Mouse (Mus musculus) forebrain, embryonic 15.5 days (tissue): Measurements from ENCODE around the gene 2210017I01Rik. TPM values are rescaled to one million over a fixed set of nuclear protein-coding genes. Genes with fewer than 3 reads are reported as not detected.

ENCODE experiments used
- ATAC-seq: fragments of 200-750 bp; cut with Nextera tagmentation; replicated peaks from 2 replicates; pipeline ENCODE4 v1.8.0; 2017; ENCODE audit warnings: mild to moderate bottlenecking, moderate TSS enrichment, moderate library complexity
- H3K27ac ChIP-seq: fragments of 300-500 bp; sonication (generic); replicated peaks from 2 replicates; pipeline ENCODE4 v1.5.1; 2015; ENCODE audit warnings: mild to moderate bottlenecking, inconsistent platforms
- H3K27me3 ChIP-seq: fragments of 300-500 bp; sonication (generic); 2 replicates; pipeline ENCODE4 v1.6.1; 2015; ENCODE audit warnings: inconsistent platforms
- H3K36me3 ChIP-seq: fragments of 300-500 bp; sonication (generic); 2 replicates; pipeline ENCODE4 v1.6.1; 2015; ENCODE audit warnings: mild to moderate bottlenecking, inconsistent platforms
- H3K4me1 ChIP-seq: fragments of 300-500 bp; sonication (generic); 2 replicates; pipeline ENCODE4 v1.6.1; 2015; ENCODE audit warnings: inconsistent platforms
- H3K4me2 ChIP-seq: fragments of 300-500 bp; sonication (generic); replicated peaks from 2 replicates; pipeline ENCODE4 v1.6.1; 2015; ENCODE audit warnings: mild to moderate bottlenecking, inconsistent platforms
- H3K4me3 ChIP-seq: fragments of 300-500 bp; sonication (generic); 2 replicates; pipeline ENCODE4 v1.5.1; 2015; ENCODE audit warnings: mild to moderate bottlenecking, inconsistent platforms
- H3K9ac ChIP-seq: fragments of 300-500 bp; sonication (generic); replicated peaks from 2 replicates; pipeline ENCODE4 v1.6.1; 2015; ENCODE audit warnings: mild to moderate bottlenecking, inconsistent platforms
- H3K9me3 ChIP-seq: fragments of 300-500 bp; sonication (generic); 2 replicates; pipeline ENCODE4 v1.6.1; 2016; ENCODE audit warnings: inconsistent platforms
- WGBS: fragments of 180-500 bp; shearing (Covaris S2); methylation state at CpG from one replicate; pipeline ENCODE4 v1.1.7; 2015; ENCODE audit warnings: mixed read lengths; 5-methylcytosine and 5-hydroxymethylcytosine counted together
- polyA plus RNA-seq: library from polyadenylated mRNA; unstranded; fragments of >200 nt; fragmentation: Nextera tagmentation; extraction: Ambion mirVana; gene quantifications from 2 replicates; pipeline ENCODE4 v1.2.1, GENCODE M21; 2015

2210017I01Rik gene
- polyA plus RNA-seq, 1 experiment from 2014 or later = not detected

DNA sequence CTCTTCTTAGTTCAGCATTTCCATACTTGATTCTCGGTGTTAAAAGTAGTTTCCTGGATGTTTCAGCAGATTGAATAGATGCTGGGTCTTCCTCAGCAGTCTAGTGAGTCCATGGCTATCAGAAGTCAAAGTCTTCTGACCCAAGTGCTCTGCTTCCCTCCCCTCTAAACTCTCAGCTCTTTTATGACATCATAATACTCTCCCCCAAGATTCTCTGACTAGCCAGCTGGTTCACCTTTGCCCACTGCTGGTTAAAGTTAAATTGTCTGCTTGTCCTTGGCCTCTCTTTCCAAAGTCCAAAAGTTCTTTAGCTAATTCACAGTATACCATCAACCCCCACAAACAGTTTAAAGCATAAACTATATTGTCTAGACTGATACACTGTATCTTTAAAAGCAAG, 18.4 kb downstream of the 2210017I01Rik start, which contains the start of gene Smcp:
Smcp (minus strand) TSS at position 140 of the 400 bp plus-strand sequence.
- no peaks in the 10 kb centered on the region for H3K4me1 ChIP-seq

DNA sequence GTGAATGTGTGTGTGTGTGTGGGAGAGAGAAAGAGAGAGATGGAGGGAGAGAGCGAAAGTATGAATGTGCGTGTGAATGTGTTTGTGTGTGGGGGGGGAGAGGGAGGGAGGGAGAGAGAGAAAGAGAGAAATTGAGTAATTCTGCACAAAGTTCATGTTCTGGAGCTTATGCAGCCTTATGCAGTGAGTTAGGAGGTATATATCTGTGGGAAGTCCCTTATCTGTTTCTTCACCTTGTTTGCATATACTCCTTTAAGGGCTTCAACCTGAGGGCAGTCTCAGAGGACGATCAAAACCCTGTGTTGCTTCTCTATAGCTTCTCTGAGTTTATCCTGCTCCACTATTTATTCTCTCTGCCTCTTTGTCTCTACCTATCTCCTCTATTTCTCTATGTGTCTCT, 20.1 kb downstream of the 2210017I01Rik start:
- Histone ChIP-seq H3K36me3 (no peaks in the 10 kb centered on the region), H3K4me1 (no peaks in the 10 kb centered on the region), H3K27me3 (no peaks in the 10 kb centered on the region), H3K27ac (no peak overlapping the region), H3K9me3 (no peaks in the 10 kb centered on the region), H3K4me2 (no peak overlapping the region), H3K4me3 (no peak overlapping the region), H3K9ac (no peak overlapping the region)
- 85% methylated on average over 3 of the region's 3 CpGs for WGBS
- no peak for ATAC-seq

More for the DNA sequence above, 18.4 kb downstream of the 2210017I01Rik start, which contains the start of gene Smcp:
- H3K4me3 ChIP-seq = no peak within 1 kb of the TSS
- no peaks in the 10 kb centered on the region for H3K36me3 ChIP-seq
- H3K9ac ChIP-seq = no peak within 1 kb of the TSS
- WGBS = 81% methylated on average over 1 of the region's 1 CpGs
- H3K27ac ChIP-seq = no peak within 1 kb of the TSS
- ATAC-seq = no peak
- no peaks in the 10 kb centered on the region for H3K27me3 ChIP-seq
- H3K4me2 ChIP-seq = no peak within 1 kb of the TSS
- H3K9me3 ChIP-seq = no peaks in the 10 kb centered on the region

DNA sequence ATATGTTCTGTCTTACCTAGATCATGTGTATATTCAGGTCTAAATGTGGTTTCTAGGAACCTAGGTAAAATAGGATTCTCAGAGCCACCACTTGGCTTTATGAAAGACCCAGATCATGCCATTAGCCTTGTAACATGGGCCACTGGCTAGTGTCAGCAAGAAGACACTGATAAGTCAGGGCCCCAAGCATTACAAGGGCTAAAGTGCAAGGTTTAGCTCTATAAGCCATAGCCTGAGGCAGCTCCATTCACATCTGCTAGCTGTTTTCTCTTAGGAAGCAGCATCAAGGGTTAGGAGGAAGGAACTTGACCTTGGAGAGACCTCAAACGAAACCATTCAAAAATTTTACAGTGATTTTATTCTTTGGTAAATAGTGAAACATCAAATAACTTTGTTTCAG, 22.2 kb downstream of the 2210017I01Rik start:
- WGBS = 85% methylated on average over 1 of the region's 1 CpGs
- Histone ChIP-seq H3K4me2 (no peak overlapping the region), H3K9me3 (no peaks in the 10 kb centered on the region), H3K36me3 (no peaks in the 10 kb centered on the region), H3K9ac (no peak overlapping the region), H3K27ac (no peak overlapping the region), H3K4me3 (no peak overlapping the region), H3K4me1 (no peaks in the 10 kb centered on the region), H3K27me3 (no peaks in the 10 kb centered on the region)
- ATAC-seq = no peak

DNA sequence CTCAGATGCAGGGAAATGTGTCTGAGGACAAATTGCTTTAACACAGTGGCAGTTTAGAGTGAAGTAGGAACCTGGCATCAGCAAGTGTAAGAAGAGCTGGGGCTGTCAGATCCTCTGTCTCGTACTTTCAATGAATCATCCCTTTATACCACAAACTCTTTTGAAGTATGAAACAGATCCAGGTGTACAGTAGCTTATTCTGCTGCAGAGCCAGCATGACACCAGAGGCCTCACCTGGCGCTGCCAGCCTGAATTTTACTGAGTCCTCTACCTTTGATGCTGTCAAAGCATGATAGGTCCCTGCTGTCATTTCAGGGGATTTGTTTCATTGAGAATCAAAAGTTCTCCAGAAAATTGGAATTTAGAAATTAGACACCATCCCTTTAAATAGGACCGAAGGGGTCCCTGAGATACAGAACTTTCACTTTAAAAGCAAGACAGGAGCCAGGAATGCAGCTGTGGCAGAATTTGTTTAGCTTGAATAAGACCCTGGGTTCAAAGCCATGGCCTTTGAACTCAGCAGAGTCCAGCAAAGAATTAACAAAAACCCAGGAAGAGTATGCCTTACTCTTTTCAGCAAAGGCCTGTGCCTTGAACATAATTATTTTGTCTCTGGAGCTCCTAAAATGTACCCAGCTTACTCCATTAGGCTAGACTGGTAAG, 24.0 kb downstream of the 2210017I01Rik start:
- Histone ChIP-seq H3K27me3 (no peaks in the 10 kb centered on the region), H3K9ac (no peak overlapping the region), H3K4me2 (no peak overlapping the region), H3K27ac (no peak overlapping the region), H3K36me3 (no peaks in the 10 kb centered on the region), H3K9me3 (no peaks in the 10 kb centered on the region), H3K4me1 (no peaks in the 10 kb centered on the region), H3K4me3 (no peak overlapping the region)
- WGBS = 66% methylated on average over 3 of the region's 3 CpGs
- peak; percentile 38; the same call in 1 of the 2 replicates for ATAC-seq

DNA sequence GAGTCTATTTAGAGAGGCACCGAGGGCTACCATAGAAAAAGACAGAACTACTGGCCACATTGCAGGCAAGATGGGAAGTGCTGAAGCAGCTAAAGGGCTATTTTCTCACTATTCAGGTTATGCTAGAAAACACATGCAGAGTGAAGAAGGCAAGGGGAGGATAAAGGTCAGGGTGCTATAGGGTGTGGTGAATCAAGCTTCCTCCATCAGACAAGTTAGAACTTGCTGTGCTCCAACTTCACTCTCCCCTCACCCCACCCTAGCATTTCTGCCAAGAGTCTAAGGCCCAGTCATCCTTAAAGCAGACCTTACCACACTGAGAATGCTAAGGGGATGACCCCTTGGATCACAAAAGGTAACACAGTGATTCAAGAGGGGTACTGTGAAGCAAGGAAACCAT, 27.8 kb downstream of the 2210017I01Rik start:
- no peaks in the 10 kb centered on the region for H3K4me1 ChIP-seq
- no peak overlapping the region for H3K4me3 ChIP-seq
- H3K4me2 ChIP-seq = no peak overlapping the region
- no peaks in the 10 kb centered on the region for H3K27me3 ChIP-seq
- no peak for ATAC-seq
- H3K9ac ChIP-seq = no peak overlapping the region
- H3K27ac ChIP-seq = no peak overlapping the region
- H3K36me3 ChIP-seq = no peaks in the 10 kb centered on the region
- no peaks in the 10 kb centered on the region for H3K9me3 ChIP-seq
- 83% methylated on average over 1 of the region's 1 CpGs for WGBS

DNA sequence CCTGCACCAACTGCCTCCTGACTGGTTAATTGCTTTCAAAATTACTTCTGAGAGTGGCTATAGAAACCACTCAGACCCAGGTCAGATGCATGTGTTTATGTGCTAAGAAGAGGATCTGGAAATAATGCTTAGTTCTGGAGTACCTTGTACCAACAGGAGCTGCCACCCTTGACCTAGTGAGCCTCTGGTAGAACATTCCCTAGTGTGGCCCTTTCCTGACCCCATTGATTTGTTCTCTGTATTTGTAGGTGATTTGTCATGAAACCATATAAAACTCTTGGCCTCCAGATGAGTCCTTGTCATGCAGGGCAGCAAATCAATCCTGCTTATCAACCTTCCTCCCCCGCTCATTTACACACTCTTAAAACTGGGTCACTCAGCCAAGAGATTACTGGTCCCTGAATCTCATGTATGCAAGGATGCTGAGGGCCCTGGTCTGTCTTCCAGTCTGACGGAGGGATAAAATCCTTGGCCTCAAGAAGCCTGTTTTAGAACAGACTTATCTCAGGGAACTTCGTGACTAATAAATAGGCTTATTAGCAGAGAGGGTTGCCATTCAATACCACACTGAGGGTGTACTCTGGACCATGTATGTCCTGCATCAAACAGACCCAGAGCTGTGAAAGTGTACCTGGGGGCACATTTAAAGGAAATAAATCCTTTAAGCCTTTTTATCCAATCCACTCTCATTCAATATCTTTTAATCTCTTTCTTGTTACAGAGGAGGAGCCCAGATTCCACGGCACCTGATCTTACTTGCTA, 28.5 kb downstream of the 2210017I01Rik start:
- H3K36me3 ChIP-seq = no peaks in the 10 kb centered on the region
- no peaks in the 10 kb centered on the region for H3K27me3 ChIP-seq
- H3K27ac ChIP-seq = no peak overlapping the region
- no peaks in the 10 kb centered on the region for H3K4me1 ChIP-seq
- WGBS = 67% methylated on average over 4 of the region's 4 CpGs
- H3K4me3 ChIP-seq = no peak overlapping the region
- ATAC-seq = no peak
- H3K4me2 ChIP-seq = no peak overlapping the region
- no peaks in the 10 kb centered on the region for H3K9me3 ChIP-seq
- no peak overlapping the region for H3K9ac ChIP-seq

DNA sequence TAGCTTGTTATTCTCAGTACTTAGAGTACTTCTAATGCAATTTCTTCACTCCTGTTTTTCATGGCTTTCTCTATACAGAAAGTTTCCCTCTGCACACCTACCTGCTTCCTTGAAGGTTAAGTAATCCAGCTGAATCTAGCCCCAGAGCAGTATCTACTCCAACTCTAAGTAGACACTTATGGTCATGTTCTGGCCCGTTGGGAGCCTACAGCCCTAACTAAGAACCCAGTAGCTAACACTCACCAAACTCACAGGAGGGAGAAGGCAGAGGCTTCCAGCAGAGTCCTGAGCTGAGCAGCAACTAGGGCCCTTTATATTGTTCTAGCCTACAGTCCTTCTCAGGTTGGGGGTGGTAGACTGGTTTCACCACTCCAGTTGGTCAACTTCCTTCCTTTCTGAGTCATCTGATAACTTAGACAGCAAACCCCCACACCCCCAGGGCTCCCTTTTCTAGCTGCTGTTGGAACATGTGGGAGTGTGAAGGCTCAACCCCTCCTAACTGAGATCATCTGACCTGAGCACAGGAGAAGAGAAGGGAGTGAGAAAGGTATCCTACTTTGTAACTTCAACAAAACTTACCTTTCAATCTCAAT, 33.7 kb downstream of the 2210017I01Rik start, which contains the start of gene Ivl:
Ivl (minus strand) TSS at position 287 of the 593 bp plus-strand sequence.
- no peaks in the 10 kb centered on the region for H3K36me3 ChIP-seq
- WGBS = 87% methylated on average over 1 of the region's 1 CpGs
- H3K9ac ChIP-seq = no peak within 1 kb of the TSS
- H3K4me1 ChIP-seq = no peaks in the 10 kb centered on the region
- H3K4me3 ChIP-seq = no peak within 1 kb of the TSS
- H3K4me2 ChIP-seq = no peak within 1 kb of the TSS
- ATAC-seq = no peak
- no peaks in the 10 kb centered on the region for H3K9me3 ChIP-seq
- H3K27me3 ChIP-seq = no peaks in the 10 kb centered on the region
- H3K27ac ChIP-seq = no peak within 1 kb of the TSS

DNA sequence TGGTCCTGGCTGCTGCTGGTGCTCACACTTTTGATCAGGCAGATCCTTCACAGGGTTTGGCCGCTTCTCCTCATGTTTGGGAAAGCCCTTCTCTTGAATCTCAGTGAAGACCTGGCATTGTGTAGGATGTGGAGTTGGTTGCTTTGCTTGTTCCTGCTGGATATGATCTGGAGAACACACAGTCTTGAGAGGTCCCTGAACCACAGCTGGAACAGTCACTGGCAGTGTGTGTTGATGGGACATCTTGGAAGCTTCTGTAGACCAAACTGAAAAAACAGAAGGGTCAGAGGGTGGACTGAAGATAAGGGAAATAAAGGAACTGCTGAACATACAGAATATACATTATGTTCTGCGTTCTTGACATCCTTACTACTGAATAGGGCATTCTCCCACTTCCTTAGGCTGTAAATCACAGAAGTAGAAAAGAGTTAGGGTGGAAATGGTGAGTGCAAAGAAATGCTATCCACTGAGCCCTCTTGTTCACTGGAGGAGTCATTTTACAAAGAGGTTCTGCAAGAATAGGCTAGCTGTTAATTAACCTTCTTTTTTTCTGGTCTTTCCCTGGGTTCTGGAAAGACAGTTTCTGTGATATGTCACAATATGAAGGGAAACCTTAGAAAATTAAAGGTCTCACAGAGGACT, 34.7 kb downstream of the 2210017I01Rik start:
- Histone ChIP-seq H3K9me3 (no peaks in the 10 kb centered on the region), H3K4me1 (no peaks in the 10 kb centered on the region), H3K4me3 (no peak overlapping the region), H3K27me3 (no peaks in the 10 kb centered on the region), H3K9ac (no peak overlapping the region), H3K4me2 (no peak overlapping the region), H3K36me3 (no peaks in the 10 kb centered on the region), H3K27ac (no peak overlapping the region)
- ATAC-seq = no peak
- 62% methylated on average over 2 of the region's 2 CpGs for WGBS

DNA sequence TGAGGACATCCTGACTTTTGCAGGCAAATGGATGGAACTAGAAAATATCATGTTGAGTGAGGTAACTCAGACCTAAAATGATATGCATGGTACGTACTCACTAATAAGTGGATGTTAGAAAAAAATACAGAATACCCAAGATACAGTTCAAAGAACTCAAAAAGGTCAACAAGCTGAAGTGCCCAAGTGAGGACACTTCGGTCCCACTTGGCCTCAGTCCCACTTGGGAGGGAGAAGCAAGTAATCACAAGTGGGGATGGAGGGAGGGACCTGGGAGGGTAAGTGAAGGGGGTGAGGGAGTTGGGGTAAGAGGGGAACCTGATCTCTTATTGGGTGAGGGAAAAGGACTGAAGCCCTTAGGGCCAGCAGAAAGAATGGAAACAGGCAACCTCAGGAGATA, 38.5 kb downstream of the 2210017I01Rik start:
- Histone ChIP-seq H3K36me3 (no peaks in the 10 kb centered on the region), H3K27ac (no peak overlapping the region), H3K4me3 (no peak overlapping the region), H3K9ac (no peak overlapping the region), H3K4me1 (no peaks in the 10 kb centered on the region), H3K4me2 (no peak overlapping the region), H3K27me3 (no peaks in the 10 kb centered on the region), H3K9me3 (no peaks in the 10 kb centered on the region)
- 91% methylated on average over 2 of the region's 2 CpGs for WGBS
- ATAC-seq = no peak

DNA sequence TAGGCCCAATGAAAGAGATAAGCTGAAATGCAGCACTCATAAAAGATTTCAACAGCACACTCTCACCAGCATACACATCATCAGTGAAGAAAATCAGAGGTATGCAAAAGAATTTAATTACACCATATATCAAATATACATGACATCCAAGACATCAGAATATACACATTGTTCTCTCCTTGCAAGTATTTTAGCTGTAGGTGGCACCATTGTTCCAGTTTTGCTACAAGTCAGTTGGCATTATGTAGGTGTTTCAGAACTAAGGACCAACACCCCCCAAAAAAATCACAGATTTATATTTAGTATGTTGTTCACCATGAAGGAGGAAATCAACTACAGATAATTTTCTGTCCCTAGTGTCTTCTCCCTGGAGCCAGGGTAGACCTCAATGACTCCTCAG, 41.9 kb downstream of the 2210017I01Rik start:
- no peaks in the 10 kb centered on the region for H3K36me3 ChIP-seq
- no peak overlapping the region for H3K9ac ChIP-seq
- no peaks in the 10 kb centered on the region for H3K4me1 ChIP-seq
- no peak for ATAC-seq
- H3K27ac ChIP-seq = no peak overlapping the region
- H3K27me3 ChIP-seq = no peaks in the 10 kb centered on the region
- H3K9me3 ChIP-seq = no peaks in the 10 kb centered on the region
- no peak overlapping the region for H3K4me2 ChIP-seq
- H3K4me3 ChIP-seq = no peak overlapping the region
